Mouse (Mus musculus): Measurements from ENCODE around the gene Slc25a11.

- TF ChIP-seq CHD2 (IDR thresholded peaks at IDR 0.05; ENCODE audit: low read depth, low read length), result no peak
- no peak for TF ChIP-seq ZC3H11A (IDR thresholded peaks at IDR 0.05; ENCODE audit: borderline replicate concordance, low read depth, low read length)
- no peak for TF ChIP-seq MAFK (IDR thresholded peaks at IDR 0.05; ENCODE audit: insufficient read depth, low read depth, low read length)
- TF ChIP-seq HCFC1 (IDR thresholded peaks at IDR 0.05; ENCODE audit: borderline replicate concordance, insufficient read depth, low read length), result no peak
- TF ChIP-seq ZNF384 (IDR thresholded peaks at IDR 0.05; ENCODE audit: low read depth, low read length), result no peak
Observed at GRCm38 (mm10) chr11:70687601-70688199, 40.4 kb upstream of the Slc25a11 start, which contains the start of gene Camta2.
